Mouse (Mus musculus): ENCODE measurements around the gene Snrpb. TPM values are rescaled to one million over a fixed set of nuclear protein-coding genes. Genes with fewer than 3 reads are reported as not detected.

Snrpb gene
- total RNA-seq (2021) = 100 to 1,000 TPM; 103 to 105 TPM
- long read RNA-seq, experiment 1, transcript Snrpb-203 (8 exons, 1,133 nt) = minor isoform, 5 of 140 reads
- long read RNA-seq, experiment 1, transcript Snrpb-201 (7 exons, 1,161 nt) = major isoform, 124 of 140 reads
- long read RNA-seq, experiment 1, partial matches to known transcripts = 3 of 140 reads
- long read RNA-seq, experiment 1, other reads (novel, unspliced or antisense) = 8 of 140 reads
- long read RNA-seq, experiment 2, transcript Snrpb-201 (7 exons, 1,161 nt) = major isoform, 92 of 107 reads
- long read RNA-seq, experiment 2, partial matches to known transcripts = 4 of 107 reads
- long read RNA-seq, experiment 2, other reads (novel, unspliced or antisense) = 8 of 107 reads

DNA sequence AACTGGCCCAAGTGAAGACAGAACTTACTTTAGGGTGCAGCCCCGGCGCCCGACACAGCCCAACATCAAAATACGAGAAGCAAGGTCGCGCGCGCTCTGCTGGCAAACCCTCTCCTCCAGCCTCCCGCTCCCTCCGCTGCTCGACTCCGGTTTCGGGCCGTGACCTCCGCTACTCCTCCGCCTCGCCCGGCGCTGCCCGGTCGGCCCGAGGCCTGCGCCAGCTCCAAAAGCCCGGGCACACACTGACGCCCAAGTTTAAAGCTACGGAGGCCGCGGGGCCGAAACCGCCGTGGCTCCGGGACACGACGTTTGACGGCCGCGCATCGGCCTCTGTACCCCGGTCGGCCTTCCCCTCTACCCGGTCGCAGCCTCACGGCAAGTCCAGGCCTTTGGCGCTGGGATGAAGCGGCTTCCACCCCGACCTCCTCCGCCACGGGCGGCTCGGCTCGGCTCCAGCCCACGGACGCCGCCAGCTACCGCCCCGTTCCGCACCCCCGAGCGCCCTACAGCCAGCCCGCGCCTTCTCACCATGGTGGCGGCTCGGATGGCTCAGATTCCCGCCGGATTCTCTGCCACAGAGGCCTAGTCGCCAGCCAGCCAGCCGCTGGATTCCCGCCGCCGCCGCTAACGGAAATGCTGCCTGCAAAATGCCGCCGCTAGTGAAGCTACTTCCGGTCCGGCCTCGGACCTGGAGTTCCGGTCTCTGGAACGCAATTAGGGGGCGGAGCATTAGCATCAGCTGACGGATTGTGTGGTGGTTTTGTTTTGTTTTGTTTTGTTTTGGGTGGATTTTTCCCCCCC, at the start of gene Snrpb:
Snrpb (minus strand) TSS at position 698 of the 801 bp plus-strand sequence.
- peak; percentile 90 for DNase-seq (ENCODE audit: low spot score in 2 of 2)
- intact Hi-C loops (cut with DNase I) = loop anchor here (2.0 kb wide), 1 partner anchor 96 kb away; the partner anchor contains the start of gene Nop56

DNA sequence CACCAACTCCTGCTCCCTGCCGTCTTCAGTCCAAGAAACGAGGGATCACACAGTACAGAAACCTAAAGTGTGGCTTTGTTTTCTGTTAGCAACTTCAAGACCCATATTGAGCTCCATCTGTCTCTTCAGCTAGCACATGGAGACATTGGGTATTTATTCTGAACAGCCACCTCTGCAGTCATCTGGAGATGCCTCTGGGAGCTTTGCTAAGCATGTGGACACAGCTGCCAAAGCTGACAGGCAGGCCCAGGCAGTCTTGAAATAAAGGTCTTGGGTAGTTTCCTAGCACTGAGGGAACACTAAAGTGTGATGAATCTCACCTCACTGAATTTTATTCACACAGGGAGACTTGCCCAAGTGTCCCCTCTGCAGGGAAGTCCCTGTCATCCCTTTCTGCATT, 32.4 kb upstream of the Snrpb start:
- intact Hi-C loops (cut with DNase I) = no loop called here
- peak in 1 of 2 experiments; percentile 52 for DNase-seq (ENCODE audit: low spot score in 2 of 2)

DNA sequence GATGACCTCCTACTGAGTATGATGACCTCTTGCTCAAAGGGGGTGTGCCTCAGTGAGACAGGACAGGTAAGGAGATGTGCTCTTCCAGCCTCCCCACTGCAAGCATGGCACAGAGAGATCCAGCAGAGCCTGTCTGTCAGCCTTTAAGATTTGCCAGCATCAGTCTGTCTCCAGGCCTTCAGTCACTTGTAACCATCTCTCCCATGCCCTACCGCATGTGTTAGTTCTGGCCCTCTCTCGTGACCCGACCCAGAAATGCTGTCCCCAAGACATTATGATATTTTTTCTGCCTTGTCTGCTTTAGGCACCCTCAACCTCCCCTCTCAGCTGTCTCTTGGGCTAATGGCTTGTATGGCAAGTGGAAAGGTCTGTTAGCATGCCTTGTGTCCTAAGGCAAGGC, 30.4 kb upstream of the Snrpb start:
- intact Hi-C loops (cut with DNase I) = no loop called here
- no peak for DNase-seq (ENCODE audit: low spot score in 2 of 2)

DNA sequence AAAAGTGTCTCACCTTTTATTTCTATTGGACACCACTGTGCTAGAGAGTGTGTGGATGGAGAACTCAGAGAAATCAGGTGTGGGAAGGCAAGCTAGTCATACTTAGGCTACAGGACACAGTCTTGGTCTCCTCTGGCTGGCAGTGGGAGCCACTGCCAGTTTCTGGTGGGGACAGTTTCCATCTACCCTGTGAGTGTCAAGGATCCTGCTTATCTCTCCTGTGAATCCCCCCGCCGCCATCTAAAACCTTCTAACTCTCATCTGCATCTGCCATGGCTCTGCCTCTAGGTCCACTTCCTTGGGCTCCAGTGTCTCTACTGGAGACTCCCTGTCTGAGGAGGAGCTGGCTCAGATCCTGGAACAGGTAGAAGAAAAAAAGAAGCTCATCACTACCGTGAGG, 28.8 kb upstream of the Snrpb start:
- intact Hi-C loops (cut with DNase I) = no loop called here
- no peak for DNase-seq (ENCODE audit: low spot score in 2 of 2)

DNA sequence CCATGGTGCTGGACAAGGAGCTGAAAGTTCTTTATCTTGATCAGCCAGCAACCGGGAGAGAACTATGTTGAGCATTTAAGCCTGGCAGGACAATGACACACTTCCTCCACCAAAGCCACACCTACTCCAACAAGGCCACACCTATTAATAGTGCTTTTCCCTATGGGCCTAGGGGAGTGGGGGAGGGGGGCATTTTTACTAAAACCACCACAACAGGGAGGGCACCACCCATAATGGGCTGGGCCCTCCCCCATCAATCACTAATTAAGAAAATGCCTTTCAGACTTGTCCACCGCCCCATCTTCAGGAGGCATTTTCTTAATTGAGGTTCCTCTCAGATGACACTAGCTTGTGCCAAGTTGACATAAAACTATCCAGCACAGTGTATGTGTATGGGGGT, 28.2 kb upstream of the Snrpb start:
- intact Hi-C loops (cut with DNase I) = no loop called here
- no peak for DNase-seq (ENCODE audit: low spot score in 2 of 2)

DNA sequence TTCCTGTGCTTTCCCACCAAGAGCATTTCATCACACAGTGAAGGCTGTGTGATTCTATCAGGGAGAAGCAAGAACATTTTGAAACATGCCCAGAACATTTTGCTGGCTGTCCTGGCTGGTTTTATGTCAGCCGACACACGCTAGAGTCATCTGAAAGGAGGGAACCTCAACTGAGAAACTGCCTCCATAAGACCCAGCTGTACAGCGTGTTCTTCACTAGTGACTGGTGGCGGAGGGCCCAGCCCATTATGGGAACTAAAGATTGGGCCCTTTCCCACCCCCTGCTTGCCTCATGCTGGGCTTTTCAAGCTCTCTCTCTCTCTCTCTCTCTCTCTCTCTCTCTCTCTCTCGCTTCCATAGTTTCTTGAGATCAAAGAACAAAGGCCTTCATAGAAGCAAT, 21.8 kb upstream of the Snrpb start:
- intact Hi-C loops (cut with DNase I) = no loop called here
- no peak for DNase-seq (ENCODE audit: low spot score in 2 of 2)

DNA sequence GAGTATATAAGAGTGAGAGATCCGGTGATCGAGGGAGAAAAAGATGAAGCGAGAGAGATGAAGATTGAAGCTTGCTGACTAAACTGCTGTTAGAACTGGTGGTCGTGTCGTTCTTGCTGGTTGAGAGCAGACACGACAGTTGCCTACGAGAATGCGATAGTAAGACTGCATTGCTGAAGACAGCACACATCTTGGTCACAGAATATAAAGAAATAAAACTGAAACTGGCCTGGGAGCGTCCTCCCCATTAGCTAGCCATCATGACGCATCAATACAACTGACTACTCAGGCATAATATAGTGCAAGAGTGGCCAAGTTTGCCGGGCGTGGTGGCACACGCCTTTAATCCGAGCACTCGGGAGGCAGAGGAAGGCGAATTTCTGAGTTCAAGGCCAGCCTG, 15.7 kb upstream of the Snrpb start, which contains the start of gene Tmc2:
Tmc2 (plus strand) TSS at position 301 of the 400 bp plus-strand sequence.
- intact Hi-C loops (cut with DNase I) = no loop called here
- no peak for DNase-seq (ENCODE audit: low spot score in 2 of 2)

DNA sequence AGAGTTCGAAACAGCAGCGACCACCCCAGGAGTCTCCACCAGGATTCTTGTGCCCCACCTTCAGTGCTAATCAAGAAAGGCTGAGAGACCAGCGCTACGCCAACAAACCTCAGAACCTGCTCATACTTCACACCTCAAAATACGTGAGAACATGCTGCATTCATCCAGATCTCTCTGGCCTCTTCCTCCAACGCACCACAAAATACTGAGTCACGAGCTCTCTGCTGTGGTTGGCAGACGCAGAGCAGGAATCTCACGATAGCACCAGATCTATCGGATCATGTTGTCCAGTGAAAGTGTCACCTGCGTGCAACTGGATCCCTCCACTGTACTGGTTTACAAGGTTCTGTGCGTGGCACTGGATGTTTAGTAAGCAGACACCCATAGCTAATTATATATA, 9.2 kb upstream of the Snrpb start:
- no peak for DNase-seq (ENCODE audit: low spot score in 2 of 2)
- intact Hi-C loops (cut with DNase I) = no loop called here

DNA sequence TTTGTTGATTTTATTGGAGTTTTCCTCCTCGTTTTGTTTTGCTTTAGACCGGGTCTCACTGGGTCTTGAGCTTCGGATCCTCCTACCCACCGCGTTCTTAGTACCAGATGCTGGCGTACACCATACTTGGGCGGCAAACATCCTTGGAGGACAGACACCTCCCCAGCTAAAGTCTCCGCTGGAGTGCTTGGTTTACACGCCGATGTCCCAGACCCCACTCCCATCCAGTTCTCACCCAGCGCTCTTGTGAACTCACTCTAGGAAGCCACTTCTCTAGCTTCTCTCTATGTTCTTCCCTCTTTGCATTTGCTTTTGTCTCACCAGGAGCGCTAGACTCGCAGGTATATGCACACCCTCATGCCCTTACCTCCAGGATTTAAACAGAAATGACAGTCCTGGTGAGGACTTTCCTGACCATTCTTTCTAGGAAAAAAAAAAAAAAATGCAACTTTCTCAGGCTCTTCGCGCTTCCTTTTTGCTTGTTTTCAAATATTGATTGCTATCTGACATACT, 360 bp upstream of the Snrpb start:
- no peak for DNase-seq (ENCODE audit: low spot score in 2 of 2)
- intact Hi-C loops (cut with DNase I) = loop anchor here (2.0 to 5.0 kb wide), 2 partner anchors 68 to 95 kb away; partner anchors contain the start of gene Nop56

DNA sequence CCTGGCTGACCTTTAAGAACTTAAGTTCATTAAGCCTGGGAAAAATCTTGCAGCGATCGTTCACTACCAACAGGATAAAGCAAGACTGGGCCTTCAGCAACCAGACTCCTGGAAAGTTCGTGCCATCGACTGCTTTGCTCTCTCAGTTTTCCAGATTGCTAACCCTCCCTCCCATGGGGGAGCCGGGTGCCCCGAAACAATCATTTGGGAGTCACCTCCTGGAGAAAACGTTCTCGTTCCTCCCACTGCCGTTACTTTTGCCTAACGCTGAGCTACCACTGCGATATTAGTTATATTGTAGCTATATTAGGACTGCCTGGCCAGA, 860 bp downstream of the Snrpb start:
- DNase-seq (ENCODE audit: low spot score in 2 of 2) = no peak
- intact Hi-C loops (cut with DNase I) = loop anchor here (2.0 kb wide), 1 partner anchor 96 kb away; the partner anchor contains the start of gene Nop56

DNA sequence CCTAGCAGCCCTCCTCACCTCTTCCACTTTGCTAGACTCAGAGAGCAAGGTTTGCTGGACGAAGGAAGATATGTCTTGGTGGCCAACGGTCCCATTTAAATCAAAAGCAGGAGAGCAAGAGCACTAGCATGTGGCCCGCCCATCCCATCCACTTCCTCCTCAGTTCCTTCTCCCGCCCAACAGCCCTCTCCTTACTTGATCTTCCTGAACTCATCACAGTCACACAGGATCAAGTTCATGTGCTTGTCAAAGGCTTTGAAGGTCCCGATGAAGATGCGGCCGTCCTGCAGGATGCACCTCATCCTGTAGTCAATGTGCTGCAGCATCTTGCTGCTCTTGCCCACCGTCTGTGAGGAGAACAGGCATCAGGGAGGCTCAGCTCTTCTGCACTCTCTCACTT, 2.4 kb downstream of the Snrpb start:
- intact Hi-C loops (cut with DNase I) = no loop called here
- DNase-seq (ENCODE audit: low spot score in 2 of 2) = no peak

DNA sequence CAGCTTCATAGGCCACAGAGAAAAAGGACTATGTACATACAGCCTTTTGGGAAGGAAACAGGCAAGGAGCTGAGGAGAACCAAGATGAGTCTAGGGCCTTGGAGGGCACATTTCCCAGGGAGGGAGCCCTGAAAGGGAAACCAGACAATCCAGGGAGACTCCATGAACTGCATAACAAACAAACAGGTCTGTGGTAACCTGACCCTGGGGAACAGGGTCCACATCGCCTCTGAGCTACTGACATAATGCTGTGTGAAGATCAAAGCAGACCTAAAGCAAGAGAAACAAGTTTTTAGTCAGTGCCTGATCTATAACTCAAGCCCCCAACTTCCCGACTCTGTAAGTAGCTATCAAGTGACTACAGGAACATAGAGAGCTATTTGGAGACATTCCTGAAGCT, 7.5 kb downstream of the Snrpb start:
- no peak for DNase-seq (ENCODE audit: low spot score in 2 of 2)
- intact Hi-C loops (cut with DNase I) = no loop called here

DNA sequence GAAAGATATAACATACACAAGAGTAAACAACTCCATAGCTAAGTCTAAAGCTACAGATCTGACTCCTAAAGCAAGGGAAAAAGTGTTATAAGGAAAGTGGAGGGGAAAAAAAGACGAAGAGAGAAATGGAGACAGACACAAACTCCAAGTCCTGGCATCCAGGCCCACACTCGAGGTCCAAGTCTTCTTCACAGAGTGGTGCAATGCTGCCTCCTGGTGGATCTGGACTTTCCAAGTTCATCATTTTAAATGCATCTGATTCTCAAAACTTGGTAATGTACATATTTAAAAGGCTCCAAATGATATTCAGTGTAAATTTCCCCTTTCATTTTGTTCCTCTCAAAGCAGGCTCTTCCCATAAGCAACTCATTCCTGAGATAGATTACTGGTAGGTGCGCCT, 11.3 kb downstream of the Snrpb start:
- intact Hi-C loops (cut with DNase I) = loop anchor here (2.0 to 10.0 kb wide), 3 partner anchors 99 to 493 kb away; no protein-coding TSS in a partner anchor
- DNase-seq (ENCODE audit: low spot score in 2 of 2) = peak; percentile 79

DNA sequence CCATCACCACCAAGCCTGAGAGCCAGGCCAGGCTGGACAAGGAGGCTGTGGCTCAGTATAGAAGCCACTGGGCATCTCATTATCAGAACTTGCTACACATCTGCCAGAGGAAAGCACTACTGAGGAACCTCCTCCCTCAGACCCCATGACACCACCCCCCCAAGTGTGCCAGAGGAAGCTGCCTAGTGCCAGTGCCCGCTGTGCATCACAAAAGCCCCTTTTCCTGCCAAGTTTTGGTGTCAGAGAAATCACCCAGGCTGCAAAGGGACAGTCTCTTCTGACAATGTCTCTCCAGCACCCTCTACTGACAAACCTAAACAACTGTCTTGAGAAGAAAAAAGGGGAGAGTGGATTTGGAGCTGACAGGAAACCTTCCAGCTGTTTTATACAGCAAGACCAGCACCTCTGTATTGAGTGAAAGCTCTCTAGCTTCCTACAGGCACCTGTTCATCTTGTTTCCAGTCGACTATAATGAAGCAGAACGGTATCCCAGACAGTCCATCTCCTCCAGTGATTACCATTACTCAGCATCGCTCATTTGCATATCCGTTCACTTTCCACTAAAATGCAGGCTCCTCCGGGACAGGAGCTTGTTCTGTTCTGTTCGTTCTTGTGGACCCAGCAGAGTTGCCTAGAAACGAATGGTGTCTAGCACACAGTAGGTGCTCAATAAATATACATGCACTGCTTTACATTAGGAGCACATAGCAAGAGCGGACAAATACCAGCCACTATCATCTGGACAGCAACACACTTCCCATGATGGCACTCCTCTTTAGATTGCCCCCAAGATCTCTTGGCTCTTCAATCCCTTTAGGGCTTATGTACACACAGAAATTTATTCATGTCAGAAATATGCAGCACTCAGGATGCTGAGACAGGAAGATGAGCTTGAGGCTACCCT, 12.6 kb downstream of the Snrpb start:
- intact Hi-C loops (cut with DNase I) = loop anchor here (2.0 to 10.0 kb wide), 3 partner anchors 98 to 492 kb away; no protein-coding TSS in a partner anchor

DNA sequence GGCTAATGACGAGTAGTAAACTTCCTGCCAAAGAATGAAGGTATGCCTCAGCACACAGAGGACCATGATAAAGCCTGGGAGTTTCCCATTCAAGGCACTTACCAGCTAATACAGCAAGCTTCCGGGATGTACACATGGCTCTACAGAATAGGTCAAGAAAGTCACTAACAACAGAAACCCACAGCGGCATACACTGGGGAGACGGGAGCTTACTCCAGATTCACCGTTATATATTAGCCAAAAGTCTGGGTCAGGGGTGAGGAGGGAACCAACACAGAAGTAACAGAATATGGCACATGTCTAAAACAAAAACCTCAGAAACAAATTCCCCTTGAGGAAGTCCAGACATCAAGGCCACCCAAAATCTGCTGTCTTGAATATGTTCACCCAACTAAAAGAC, 16.5 kb downstream of the Snrpb start:
- intact Hi-C loops (cut with DNase I) = loop anchor here (10.0 kb wide), 1 partner anchor 488 kb away; no protein-coding TSS in a partner anchor
- DNase-seq (ENCODE audit: low spot score in 2 of 2) = no peak

More for the DNA sequence above, 12.6 kb downstream of the Snrpb start:
- DNase-seq (ENCODE audit: low spot score in 2 of 2) = peak; percentile 49 to 79

DNA sequence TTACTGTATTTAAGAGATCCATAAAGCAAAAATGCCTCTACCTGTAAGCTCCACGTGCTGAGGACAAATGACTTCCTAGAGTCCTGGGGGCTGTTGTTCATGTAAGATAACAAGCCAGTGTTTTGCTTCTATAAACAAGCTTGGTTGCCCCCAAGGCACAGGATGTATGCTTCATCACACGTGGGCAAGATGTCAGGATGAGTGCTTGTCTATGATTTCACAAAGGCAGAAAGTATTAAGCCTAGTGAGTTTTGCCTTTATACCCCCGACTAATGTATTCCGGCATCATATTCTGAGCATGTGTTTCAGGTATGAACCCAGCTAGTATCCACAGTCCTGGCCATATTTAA, 21.1 kb downstream of the Snrpb start:
- no peak for DNase-seq (ENCODE audit: low spot score in 2 of 2)
- intact Hi-C loops (cut with DNase I) = no loop called here

DNA sequence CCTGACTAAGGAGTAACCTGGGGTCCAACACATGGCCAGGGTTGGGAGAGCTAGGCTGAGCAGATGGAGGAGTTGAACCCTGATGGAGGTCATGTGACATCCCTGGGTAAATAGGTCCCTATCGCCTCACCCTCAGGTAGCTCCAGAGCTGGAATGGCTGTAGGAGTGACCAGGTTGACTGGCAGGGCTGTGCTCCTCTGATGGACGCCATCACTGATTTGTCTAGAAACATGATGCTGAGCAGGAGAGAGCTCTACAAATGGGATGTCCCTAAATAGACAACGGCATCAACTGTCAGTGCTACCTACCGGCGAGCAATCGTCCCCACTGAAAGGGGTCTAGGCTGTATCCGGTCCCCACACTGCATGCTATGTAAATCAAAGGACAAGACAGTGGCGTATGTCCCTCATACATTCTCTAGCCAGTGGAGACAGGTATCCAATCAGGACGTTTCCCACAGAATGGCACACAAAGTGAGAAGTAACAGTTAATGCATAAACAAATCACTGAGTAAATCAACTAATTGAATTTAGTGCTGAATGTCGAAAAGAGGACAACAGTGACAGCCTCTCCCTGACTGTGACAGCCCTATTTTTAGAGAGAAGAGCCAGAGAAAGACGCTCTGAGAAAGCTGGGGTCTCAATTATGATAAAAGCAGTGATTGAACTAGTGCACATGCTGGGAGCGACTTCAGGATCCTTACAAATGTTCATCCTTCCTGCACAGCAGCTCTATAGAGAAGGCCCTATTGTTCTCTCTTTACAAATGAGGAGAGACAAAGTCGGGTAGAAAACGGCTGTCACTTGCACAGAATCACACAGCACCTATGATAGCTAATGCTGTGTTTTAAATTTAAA, 21.7 kb downstream of the Snrpb start:
- DNase-seq (ENCODE audit: low spot score in 2 of 2) = no peak
- intact Hi-C loops (cut with DNase I) = no loop called here

DNA sequence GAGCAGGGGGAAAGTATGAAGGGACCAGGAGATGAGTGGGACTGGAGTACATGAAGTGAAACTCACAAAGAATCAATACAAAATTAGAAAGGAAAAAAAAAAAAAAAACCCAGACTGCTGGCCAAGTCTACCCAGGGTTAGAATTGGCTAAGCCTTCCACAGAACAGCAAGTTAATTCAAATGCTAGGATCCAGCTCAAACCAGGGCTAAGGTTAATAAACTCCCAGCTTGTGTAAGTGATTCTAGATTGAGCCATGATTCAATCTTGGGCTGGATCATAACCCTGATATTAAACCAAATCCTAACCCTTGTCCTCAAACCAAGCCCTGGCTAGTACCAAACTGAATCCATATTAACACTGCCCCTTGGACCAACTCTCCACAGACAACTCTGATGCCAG, 23.4 kb downstream of the Snrpb start:
- intact Hi-C loops (cut with DNase I) = no loop called here
- no peak for DNase-seq (ENCODE audit: low spot score in 2 of 2)
